Mouse (Mus musculus) heart, adult 11 months (tissue): Measurements from ENCODE around the gene Cmss1.
A peak's percentile ranks its signal among the peaks of the same experiment; 100 is the strongest.

ENCODE experiments used
- DNase-seq: peaks from one replicate; pipeline ENCODE4 v3.0.0; 2022

The Cmss1 gene

GRCm38 (mm10) chr16:57513562-57513961 lies 93.1 kb downstream of the Cmss1 start:
- DNase-seq: peak; percentile 75

- DNase-seq: peak; percentile 56
Measured at GRCm38 (mm10) chr16:57509099-57509498, 97.6 kb downstream of the Cmss1 start.

GRCm38 (mm10) chr16:57508351-57508750 lies 98.3 kb downstream of the Cmss1 start:
- DNase-seq: peak; percentile 86

GRCm38 (mm10) chr16:57506133-57506532 lies 100.5 kb downstream of the Cmss1 start:
- peak; percentile 46 for DNase-seq

GRCm38 (mm10) chr16:57504728-57505127 lies 101.9 kb downstream of the Cmss1 start:
- peak; percentile 15 for DNase-seq

GRCm38 (mm10) chr16:57502761-57503160 lies 103.9 kb downstream of the Cmss1 start:
- peak; percentile 68 for DNase-seq

GRCm38 (mm10) chr16:57502230-57502629 lies 104.4 kb downstream of the Cmss1 start:
- peak; percentile 80 for DNase-seq

- DNase-seq: peak; percentile 41
Measured at GRCm38 (mm10) chr16:57500851-57501250, 105.8 kb downstream of the Cmss1 start.

GRCm38 (mm10) chr16:57496437-57497173 lies 110.1 kb downstream of the Cmss1 start:
- DNase-seq: peak; percentile 89

GRCm38 (mm10) chr16:57495476-57496203 lies 111.0 kb downstream of the Cmss1 start:
- DNase-seq: peak; percentile 64

- DNase-seq: peak; percentile 89
Measured at GRCm38 (mm10) chr16:57491853-57492252, 114.8 kb downstream of the Cmss1 start.

GRCm38 (mm10) chr16:57490691-57491090 lies 116.0 kb downstream of the Cmss1 start:
- DNase-seq: peak; percentile 52

GRCm38 (mm10) chr16:57488661-57489060 lies 118.0 kb downstream of the Cmss1 start:
- DNase-seq: peak; percentile 10

- peak; percentile 35 for DNase-seq
Measured at GRCm38 (mm10) chr16:57486266-57486665, 120.4 kb downstream of the Cmss1 start.

GRCm38 (mm10) chr16:57485265-57485664 lies 121.4 kb downstream of the Cmss1 start:
- DNase-seq: peak; percentile 97

- DNase-seq: peak; percentile 85
Measured at GRCm38 (mm10) chr16:57484043-57484795, 122.4 kb downstream of the Cmss1 start.

GRCm38 (mm10) chr16:57483503-57483902 lies 123.2 kb downstream of the Cmss1 start:
- DNase-seq: no peak

GRCm38 (mm10) chr16:57482911-57483310 lies 123.8 kb downstream of the Cmss1 start:
- peak; percentile 88 for DNase-seq

GRCm38 (mm10) chr16:57482264-57482663 lies 124.4 kb downstream of the Cmss1 start:
- DNase-seq: peak; percentile 49

- peak; percentile 75 for DNase-seq
Measured at GRCm38 (mm10) chr16:57479776-57480175, 126.9 kb downstream of the Cmss1 start.

GRCm38 (mm10) chr16:57478451-57478850 lies 128.2 kb downstream of the Cmss1 start:
- peak; percentile 66 for DNase-seq

- DNase-seq: peak; percentile 86
Measured at GRCm38 (mm10) chr16:57473415-57474085, 133.1 kb downstream of the Cmss1 start.

- peak; percentile 30 for DNase-seq
Measured at GRCm38 (mm10) chr16:57471071-57471470, 135.6 kb downstream of the Cmss1 start.
